8 mouse cellular contexts compared by ENCODE assay signal in the genomic region with DNA sequence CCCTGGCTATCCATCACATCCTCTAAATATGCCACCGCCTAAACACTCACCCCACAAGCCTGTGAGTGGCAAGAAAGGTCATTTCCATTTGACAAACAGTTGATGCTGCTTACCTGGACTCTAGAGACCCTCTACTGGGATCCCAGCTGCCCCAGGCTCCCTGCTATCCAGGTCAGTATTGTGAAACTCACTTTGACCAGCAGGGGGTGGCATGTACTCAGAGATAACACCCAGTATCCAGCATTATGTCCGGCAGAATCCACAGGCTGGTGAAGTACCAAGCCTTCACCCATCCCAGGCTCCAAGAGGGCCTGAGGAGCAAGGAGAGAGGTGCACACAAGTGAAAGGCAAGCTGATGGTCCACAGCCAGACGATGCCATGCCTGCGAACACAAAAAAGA. TPM values are rescaled to one million over a fixed set of nuclear protein-coding genes. Genes with fewer than 3 reads are reported as not detected.
DNase-seq lines count a peak whose midpoint lies in the region; ATAC-seq lines count a peak whose summit lies in the region.

No protein-coding gene starts in this region.

- intact Hi-C loops in gastrocnemius, postnatal 14 days (cut with DNase I; ENCODE audit: low total_unique reads), result loop anchor here (10.0 kb wide), 2 partner anchors 46 to 254 kb away; no protein-coding TSS in a partner anchor

- H3K27me3 ChIP-seq in forebrain, embryonic 10.5 days (ENCODE audit: poor library complexity, severe bottlenecking), result no peaks in the 10 kb centered on the region
- H3K27me3 ChIP-seq in forebrain, embryonic 15.5 days, result no peaks in the 10 kb centered on the region
- H3K27me3 ChIP-seq in lung, embryonic 16.5 days (ENCODE audit: control insufficient read depth, insufficient read depth, low read depth, low read length), result no peaks in the 10 kb centered on the region

- H3K9me3 ChIP-seq in forebrain, embryonic 10.5 days, result no peaks in the 10 kb centered on the region
- no peaks in the 10 kb centered on the region for H3K9me3 ChIP-seq in forebrain, embryonic 15.5 days
- H3K9me3 ChIP-seq in lung, embryonic 16.5 days (ENCODE audit: control insufficient read depth, low read length), result no peaks in the 10 kb centered on the region

- H3K27ac ChIP-seq in forebrain, embryonic 10.5 days, result no peak overlapping the region
- H3K27ac ChIP-seq in forebrain, embryonic 15.5 days (replicated peaks), result no peak overlapping the region
- H3K27ac ChIP-seq in lung, embryonic 16.5 days (ENCODE audit: low read length), result no peak overlapping the region

- no peak overlapping the region for H3K4me3 ChIP-seq in forebrain, embryonic 10.5 days
- no peak overlapping the region for H3K4me3 ChIP-seq in forebrain, embryonic 15.5 days
- no peak overlapping the region for H3K4me3 ChIP-seq in lung, embryonic 16.5 days (ENCODE audit: low read length)

- no peak for ATAC-seq in forebrain, embryonic 15.5 days (replicated peaks)
- 0 out of 2 replicates have a peak, but pooled peaks have one; percentile 54 for ATAC-seq in lung, embryonic 16.5 days (ENCODE audit: low read depth)

- WGBS in forebrain, embryonic 10.5 days, result 78% methylated on average over 4 of the region's 4 CpGs
- 80% methylated on average over 4 of the region's 4 CpGs for WGBS in forebrain, embryonic 15.5 days
- 68% methylated on average over 4 of the region's 4 CpGs for WGBS in lung, embryonic 16.5 days

- H3K36me3 ChIP-seq in forebrain, embryonic 10.5 days (replicated peaks), result no peaks in the 10 kb centered on the region
- no peaks in the 10 kb centered on the region for H3K36me3 ChIP-seq in forebrain, embryonic 15.5 days
- H3K36me3 ChIP-seq in lung, embryonic 16.5 days (ENCODE audit: control insufficient read depth, insufficient read depth, low read length), result no peaks in the 10 kb centered on the region

- no peaks in the 10 kb centered on the region for H3K4me1 ChIP-seq in forebrain, embryonic 10.5 days
- no peaks in the 10 kb centered on the region for H3K4me1 ChIP-seq in forebrain, embryonic 15.5 days
- H3K4me1 ChIP-seq in lung, embryonic 16.5 days (replicated peaks; ENCODE audit: control insufficient read depth, insufficient read depth, low read length), result no peaks in the 10 kb centered on the region

- peak; percentile 30 for DNase-seq in forebrain, embryonic 10.5 days (ENCODE audit: extremely low spot score, low spot score)
- peak; percentile 62 for DNase-seq in Muller cell, postnatal 12 days (ENCODE audit: inconsistent ontology term)
- DNase-seq in cerebellum, adult 9-11 months, result peak; percentile 57
- peak; percentile 66 for DNase-seq in gastrocnemius, postnatal 14 days
- DNase-seq in layer of hippocampus, adult 11-12 months (ENCODE audit: low spot score), result peak; percentile 81
- DNase-seq in right cerebral cortex, postnatal 25 days, result peak; percentile 61

- no peak overlapping the region for H3K4me2 ChIP-seq in forebrain, embryonic 15.5 days (replicated peaks)
- H3K4me2 ChIP-seq in lung, embryonic 16.5 days (ENCODE audit: low read depth, low read length), result no peak overlapping the region

- no peak overlapping the region for H3K9ac ChIP-seq in forebrain, embryonic 15.5 days (replicated peaks)
- H3K9ac ChIP-seq in lung, embryonic 16.5 days (ENCODE audit: low read length), result no peak overlapping the region

RNA-seq across cellular contexts. Expression of a gene that starts 32.2 kb away (rescaled TPM):
- polyA plus RNA-seq in forebrain, embryonic 10.5 days (2016; fragmentation: Nextera tagmentation; extraction: Ambion mirVana), result 0.29 and 0.34 TPM in 2 replicates
- 0.14 and 0.25 TPM in 2 replicates for polyA plus RNA-seq in forebrain, embryonic 15.5 days (2015; fragmentation: Nextera tagmentation; extraction: Ambion mirVana)
- under 1 TPM; 0.27 to 0.39 TPM for total RNA-seq in gastrocnemius, postnatal 14 days (2021)
- polyA plus RNA-seq in lung, embryonic 16.5 days (2015; fragmentation: Nextera tagmentation; extraction: Ambion mirVana), result 2.4 and 4.1 TPM in 2 replicates

RNA-seq across cellular contexts. Expression of a gene that starts 38.4 kb away (rescaled TPM):
- polyA plus RNA-seq in forebrain, embryonic 10.5 days (2016; fragmentation: Nextera tagmentation; extraction: Ambion mirVana), result 13.6 and 13.9 TPM in 2 replicates
- 4.0 and 4.8 TPM in 2 replicates for polyA plus RNA-seq in forebrain, embryonic 15.5 days (2015; fragmentation: Nextera tagmentation; extraction: Ambion mirVana)
- total RNA-seq in gastrocnemius, postnatal 14 days (2021), result 1 to 10 TPM in 1 of 2 experiments, under 1 TPM in 1; 0.91 to 1.5 TPM
- polyA plus RNA-seq in lung, embryonic 16.5 days (2015; fragmentation: Nextera tagmentation; extraction: Ambion mirVana), result 8.2 and 9.4 TPM in 2 replicates

Comparison
In these comparisons a context has a peak if more than half of its experiments do, and no peak if none do; other contexts are left out.
1. DNase-seq: peak in every context shown above with its lines; median percentile 81 in layer of hippocampus, adult 11-12 months; 66 in gastrocnemius, postnatal 14 days; 62 in Muller cell, postnatal 12 days; 61 in right cerebral cortex, postnatal 25 days; 57 in cerebellum, adult 9-11 months; 30 in forebrain, embryonic 10.5 days.